Mouse (Mus musculus): ENCODE measurements around the gene Taok1.
A peak's percentile ranks its signal among the peaks of the same experiment; 100 is the strongest.
"Not testable (repeated sequence)": the region's sequence is repeated elsewhere in the genome, so short reads cannot be mapped to it uniquely, and the experiment has no call there.

Gene Taok1

DNA sequence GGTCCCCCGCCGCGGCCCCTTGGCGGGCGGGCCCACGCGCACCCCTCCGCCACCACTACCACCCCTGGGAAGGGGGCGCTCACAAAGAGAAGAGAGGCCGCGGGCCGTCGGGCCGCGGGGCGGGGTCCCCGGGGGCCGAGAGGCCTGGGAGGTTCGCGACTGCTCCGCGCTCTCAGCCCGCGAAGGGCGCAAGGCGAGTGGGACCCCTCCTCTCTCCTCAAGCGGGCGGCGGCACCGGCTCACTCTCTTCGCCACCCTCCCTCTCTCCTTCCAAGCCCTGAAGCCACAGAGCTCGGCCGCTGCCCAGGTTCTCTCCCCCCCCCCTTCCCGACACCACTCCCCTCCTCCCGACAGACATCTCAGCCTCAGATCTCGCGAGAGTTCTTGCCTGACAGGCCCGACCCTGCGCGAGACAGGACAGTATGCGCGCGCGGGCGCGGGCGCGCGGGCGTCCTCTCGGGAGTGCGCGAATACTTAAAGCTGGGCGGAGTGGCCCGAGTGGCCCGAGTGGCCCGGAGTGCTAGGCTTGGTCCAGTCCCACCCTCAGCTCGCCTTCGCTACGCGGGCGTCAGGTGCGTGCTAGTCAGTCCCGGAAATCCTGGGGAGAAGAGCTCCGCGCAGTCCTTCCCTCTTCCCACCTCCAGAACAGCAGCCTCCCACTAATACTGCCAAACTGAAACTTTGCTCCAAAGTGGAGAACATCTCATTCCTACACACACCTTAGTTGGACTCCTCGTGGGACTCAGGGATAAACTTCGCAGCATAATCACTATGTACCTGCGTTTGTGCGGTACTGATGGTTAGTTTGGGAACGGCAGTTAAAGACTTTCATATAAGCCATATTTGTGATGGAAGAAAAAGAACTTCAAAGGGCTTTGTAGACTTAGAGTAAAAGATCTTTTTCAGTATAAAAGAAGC, at the start of gene Taok1:
Gene Taok1, minus strand, starts transcription at position 278 of the 918 bp plus-strand sequence.
- peak; percentile 82 for DNase-seq (ENCODE audit: low spot score)

GRCm38 (mm10) chr11:77653406-77654190, 46.0 kb upstream of the Taok1 start:
- DNase-seq (ENCODE audit: low spot score): not testable (repeated sequence)

GRCm38 (mm10) chr11:77652484-77652883, 44.9 kb upstream of the Taok1 start:
- no peak for DNase-seq (ENCODE audit: low spot score)

- DNase-seq (ENCODE audit: low spot score): no peak
These were observed 41.3 kb upstream of the Taok1 start for GRCm38 (mm10) chr11:77648878-77649277.

DNA sequence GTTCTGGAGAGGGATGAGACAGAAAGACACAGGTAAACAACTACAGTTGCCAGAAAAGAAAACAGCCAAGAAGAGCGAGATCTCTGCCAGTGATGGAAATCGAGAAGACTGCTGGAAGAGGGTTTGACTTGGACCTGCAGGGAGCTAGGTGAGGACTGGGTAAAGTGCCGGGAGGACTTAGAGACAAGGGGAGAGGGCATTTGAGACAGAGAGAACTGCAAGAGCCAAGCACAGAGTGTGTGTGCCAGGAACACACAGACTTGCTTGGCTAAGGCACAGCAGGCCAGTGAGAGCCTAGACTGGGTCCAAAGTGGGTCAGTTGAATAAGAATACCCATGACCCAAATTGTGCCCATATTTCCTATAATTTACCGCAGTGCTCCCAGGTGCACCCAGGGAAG, 37.9 kb upstream of the Taok1 start:
- DNase-seq (ENCODE audit: low spot score): no peak

DNA sequence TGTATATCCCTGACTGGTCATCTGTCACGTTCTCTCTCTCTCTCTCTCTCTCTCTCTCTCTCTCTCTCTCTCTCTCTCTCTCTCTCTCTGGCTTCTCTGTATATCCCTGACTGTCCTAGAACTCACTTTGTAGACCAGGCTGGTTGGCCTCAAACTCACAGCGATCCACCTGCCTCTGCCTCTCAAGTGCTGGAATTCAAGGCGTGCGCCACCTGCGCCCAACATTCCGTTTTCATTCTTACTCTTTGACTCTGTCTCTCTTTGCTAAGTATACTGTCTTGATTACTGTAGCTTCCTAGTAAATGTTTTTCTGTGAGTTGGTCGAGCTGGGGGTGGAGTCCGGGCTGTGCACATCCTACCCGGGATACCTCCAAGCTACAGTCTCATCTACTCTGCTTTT, 33.8 kb upstream of the Taok1 start:
- DNase-seq (ENCODE audit: low spot score): no peak

- no peak for DNase-seq (ENCODE audit: low spot score)
These were observed 22.6 kb upstream of the Taok1 start for GRCm38 (mm10) chr11:77630257-77630670.

DNA sequence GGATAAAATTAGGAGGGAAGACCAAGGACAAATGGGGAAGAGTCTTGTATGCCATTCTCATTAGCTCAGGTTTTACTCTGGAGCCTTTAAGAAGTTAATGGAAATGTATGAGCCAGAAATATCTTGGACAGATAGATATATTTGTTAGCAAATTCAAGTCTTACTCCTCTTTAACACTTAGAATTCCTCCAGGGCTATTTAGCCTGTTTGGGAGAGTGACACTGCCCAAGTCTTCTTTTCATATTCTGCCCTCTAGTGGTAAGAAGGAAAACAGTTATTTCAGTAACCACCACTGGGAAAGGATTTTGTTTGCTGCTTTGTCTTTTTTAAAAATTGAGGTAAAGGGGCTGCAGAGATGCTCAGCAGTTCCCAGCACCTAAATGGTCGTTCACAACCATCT, 21.9 kb upstream of the Taok1 start:
- no peak for DNase-seq (ENCODE audit: low spot score)

DNA sequence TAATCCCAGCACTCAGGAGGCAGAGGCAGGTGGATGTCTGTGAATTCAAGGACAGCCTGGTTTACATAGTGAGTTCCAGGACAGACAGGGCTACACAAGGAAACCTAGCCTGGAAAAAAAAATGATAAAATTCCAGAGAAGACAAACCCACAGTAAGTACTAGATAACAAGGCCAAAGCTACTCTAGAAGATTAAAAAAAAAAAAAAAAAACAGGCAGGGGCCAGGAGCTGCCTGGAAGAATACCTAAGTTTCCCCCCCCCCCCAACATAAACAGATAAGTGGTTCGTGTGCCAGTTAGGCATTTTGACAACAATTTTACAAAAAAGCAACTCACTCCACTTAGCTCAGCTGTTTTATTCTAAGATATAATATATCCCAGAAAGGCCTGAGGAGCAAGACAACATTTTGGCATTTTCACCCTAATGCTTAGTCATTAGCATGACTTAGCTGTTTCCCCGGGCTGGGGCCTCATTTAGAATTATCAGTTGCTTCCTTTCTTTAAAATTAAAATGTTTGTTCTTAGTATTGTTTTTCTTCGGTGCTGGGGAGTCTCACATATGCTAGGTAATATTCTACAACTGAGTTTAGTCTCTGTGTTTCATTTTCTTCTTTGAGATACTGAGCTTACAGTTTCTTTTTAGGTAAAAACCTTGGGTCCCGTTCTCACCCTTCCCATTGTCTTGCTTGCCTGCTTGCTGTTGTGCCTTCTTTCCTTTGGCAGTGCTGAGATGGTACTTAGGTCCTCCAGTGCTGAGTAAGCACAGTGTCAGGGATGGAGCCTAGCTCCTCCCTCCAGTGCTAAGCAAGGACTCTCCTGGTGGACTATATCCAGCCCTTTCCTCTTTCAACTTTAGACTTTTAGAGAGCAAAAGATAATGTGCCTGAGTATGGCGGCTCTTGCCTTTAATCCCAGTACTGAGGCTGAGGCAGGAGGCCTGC, 19.3 kb upstream of the Taok1 start:
- no peak for DNase-seq (ENCODE audit: low spot score)

GRCm38 (mm10) chr11:77625061-77625855, 17.6 kb upstream of the Taok1 start:
- no peak for DNase-seq (ENCODE audit: low spot score)

GRCm38 (mm10) chr11:77624441-77625060, 16.9 kb upstream of the Taok1 start:
- no peak for DNase-seq (ENCODE audit: low spot score)

- no peak for DNase-seq (ENCODE audit: low spot score)
These were observed 16.4 kb upstream of the Taok1 start for GRCm38 (mm10) chr11:77624002-77624401.

- DNase-seq (ENCODE audit: low spot score): no peak
These were observed 14.4 kb upstream of the Taok1 start for GRCm38 (mm10) chr11:77621902-77622535.

DNA sequence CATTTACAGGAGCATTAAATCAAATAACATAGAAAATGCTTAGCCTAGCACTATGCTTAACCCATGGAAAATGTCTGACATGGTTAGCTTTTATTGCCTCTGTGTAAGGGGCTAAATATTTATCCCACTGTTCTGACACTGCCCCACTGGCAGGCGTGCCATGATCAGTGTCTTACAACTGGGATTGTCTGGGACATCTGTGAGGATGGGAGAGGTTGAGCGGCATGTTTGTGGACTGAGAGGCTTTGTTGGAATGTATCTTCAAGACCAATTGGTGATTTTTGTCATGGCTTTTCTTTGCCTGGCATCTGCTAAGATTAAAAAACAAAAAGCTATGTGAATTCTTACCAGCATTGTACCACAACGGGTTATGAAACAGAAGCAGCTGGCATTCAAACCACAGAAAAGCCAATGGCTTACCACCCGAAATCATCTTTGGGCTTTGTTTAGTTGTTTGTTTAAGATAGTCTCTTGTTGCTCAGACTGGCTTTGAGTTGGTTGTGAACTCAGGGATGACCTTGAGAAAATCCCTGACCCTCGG, 7.5 kb upstream of the Taok1 start:
- DNase-seq (ENCODE audit: low spot score): no peak

DNA sequence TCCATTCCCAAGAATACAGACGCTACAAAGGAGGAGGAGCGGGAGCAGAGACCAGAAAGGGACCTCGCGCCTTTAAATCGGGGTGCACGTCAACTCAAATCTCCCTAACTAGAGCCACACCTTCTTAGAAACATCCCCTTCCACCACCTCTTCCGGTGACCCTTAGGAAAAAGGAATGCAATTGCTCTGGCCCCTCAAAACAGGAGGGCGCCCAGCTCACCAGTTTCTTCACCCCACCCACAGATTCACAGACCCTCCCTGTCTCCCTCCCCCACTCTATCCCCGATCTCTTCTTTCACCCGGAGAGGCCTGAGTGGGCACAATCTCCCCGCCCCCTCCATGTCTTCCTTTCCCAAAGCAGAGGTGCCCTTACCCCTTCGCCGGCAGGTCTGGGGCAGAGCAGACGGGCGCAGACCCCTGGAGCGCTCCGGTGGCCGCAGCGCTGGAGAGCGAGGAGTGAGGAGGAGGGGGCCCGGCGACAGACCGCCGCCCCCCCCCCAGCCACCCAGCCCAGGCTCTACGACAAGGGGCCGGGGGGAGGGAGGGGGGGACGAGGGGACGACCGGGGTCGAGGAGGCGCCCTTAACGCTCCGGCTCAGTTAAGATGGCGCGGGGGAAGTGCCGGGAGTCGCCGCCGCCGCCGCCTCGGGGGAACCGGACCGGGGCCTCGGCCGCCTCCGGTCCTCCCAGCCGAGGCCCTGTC, 629 bp downstream of the Taok1 start:
- DNase-seq (ENCODE audit: low spot score): no peak

GRCm38 (mm10) chr11:77606469-77606834, 1.2 kb downstream of the Taok1 start:
- DNase-seq (ENCODE audit: low spot score): no peak

- DNase-seq (ENCODE audit: low spot score): no peak
These were observed 10.3 kb downstream of the Taok1 start for GRCm38 (mm10) chr11:77597266-77597665.

GRCm38 (mm10) chr11:77591388-77591787, 16.2 kb downstream of the Taok1 start:
- DNase-seq (ENCODE audit: low spot score): no peak

DNA sequence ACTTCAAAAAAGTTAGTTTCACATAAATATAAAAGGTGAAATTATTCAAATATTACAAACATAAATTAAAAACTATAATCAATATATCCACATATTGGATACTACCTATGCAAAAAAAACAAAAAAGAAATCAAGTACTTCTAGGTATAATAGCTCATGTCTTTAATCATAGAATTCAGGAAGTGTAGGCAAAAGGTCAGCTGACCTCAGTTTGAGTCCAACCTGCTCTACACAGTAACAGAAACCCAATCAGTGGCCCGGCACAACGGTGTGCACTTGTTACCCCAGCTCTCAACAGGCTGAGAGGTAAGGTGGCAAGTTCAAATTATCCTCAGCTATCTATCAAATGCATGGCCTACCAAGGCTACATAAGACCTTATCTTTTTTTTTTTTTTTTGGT, 16.8 kb downstream of the Taok1 start:
- DNase-seq (ENCODE audit: low spot score): no peak
